ENCODE assay signal across 9 mouse cellular contexts in the genomic region with DNA sequence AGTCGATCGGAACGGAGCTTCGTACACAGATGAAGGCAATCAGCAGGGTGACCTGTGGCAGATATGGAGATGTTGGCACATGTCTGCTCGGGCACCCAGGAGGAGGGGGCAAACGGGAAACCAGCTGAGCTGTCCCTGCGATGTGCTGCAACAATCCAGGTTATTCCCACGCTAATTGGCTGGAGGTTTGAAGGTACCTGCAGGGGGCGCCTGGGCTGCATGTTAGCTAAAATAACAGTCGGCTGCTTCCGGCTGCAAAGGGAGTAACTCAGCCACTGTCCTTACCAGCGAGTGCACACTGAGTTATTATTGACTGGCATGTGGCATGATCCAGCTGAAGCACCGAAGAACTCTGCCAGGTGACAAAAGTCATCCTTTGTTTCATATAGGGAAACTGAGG. TPM values are rescaled to one million over a fixed set of nuclear protein-coding genes. Genes with fewer than 3 reads are reported as not detected.
DNase-seq lines count a peak whose midpoint lies in the region; ATAC-seq and TF ChIP-seq lines count a peak whose summit lies in the region.
"Had no signal": no experiment of that assay in that cellular context is flagged by ENCODE, and none has a peak within 500 bp of the region (broad histone marks: within the 10 kb centered on the region; RNA-seq: fewer than 3 reads in every experiment).

No protein-coding gene starts in this region.

- TF ChIP-seq EP300 in ES-Bruce4 (IDR thresholded peaks at IDR 0.05; ENCODE audit: insufficient read depth, low read depth, low read length) = no peak

- no peaks in the 10 kb centered on the region for H3K27me3 ChIP-seq in hindbrain, embryonic 10.5 days (ENCODE audit: insufficient read depth, poor library complexity, severe bottlenecking)
- 0 out of 2 replicates have a peak, but pooled peaks cover 3% of the 10 kb centered on the region for H3K27me3 ChIP-seq in hindbrain, embryonic 13.5 days
- H3K27me3 ChIP-seq in ES-Bruce4 (ENCODE audit: control insufficient read depth, insufficient read depth, low read length, poor library complexity, severe bottlenecking) = no peaks in the 10 kb centered on the region
- H3K27me3 ChIP-seq in hindbrain, postnatal 0 days (ENCODE audit: insufficient read depth, low read length) = no peaks in the 10 kb centered on the region
- no peaks in the 10 kb centered on the region for H3K27me3 ChIP-seq in small intestine, adult 2 months (ENCODE audit: control insufficient read depth, insufficient read depth, low read length)
- H3K27me3 ChIP-seq: limb, embryonic 15.5 days had no signal

- peak; percentile 54 for DNase-seq in hindbrain, embryonic 10.5 days (ENCODE audit: low spot score)
- DNase-seq in 416B (ENCODE audit: low read depth) = peak; percentile 58
- peak; percentile 75 for DNase-seq in hindbrain, postnatal 0 days (ENCODE audit: low spot score)
- DNase-seq in right cerebral cortex, postnatal 10 days (ENCODE audit: low spot score in 2 of 2) = no peak
- no peak for DNase-seq in right cerebral cortex, adult 18-20 months

- 67% methylated on average over 13 of the region's 13 CpGs for WGBS in hindbrain, embryonic 10.5 days
- WGBS in hindbrain, embryonic 13.5 days = 64% methylated on average over 13 of the region's 13 CpGs
- WGBS in hindbrain, postnatal 0 days = 53% methylated on average over 13 of the region's 13 CpGs
- 69% methylated on average over 13 of the region's 13 CpGs for WGBS in small intestine, adult 2 months

- TF ChIP-seq POLR2A in ES-Bruce4 (IDR thresholded peaks at IDR 0.05; ENCODE audit: insufficient read depth, low read length) = no peak
- no peak for TF ChIP-seq POLR2A in small intestine, adult 2 months (IDR thresholded peaks at IDR 0.05; ENCODE audit: low read depth, low read length)

- H3K9ac ChIP-seq in hindbrain, embryonic 13.5 days = no peak overlapping the region
- H3K9ac ChIP-seq in ES-Bruce4 (ENCODE audit: low read depth, poor library complexity, severe bottlenecking) = no peak overlapping the region
- no peak overlapping the region for H3K9ac ChIP-seq in hindbrain, postnatal 0 days (replicated peaks; ENCODE audit: low read length)
- H3K9ac ChIP-seq: limb, embryonic 15.5 days had no signal

- TF ChIP-seq CTCF in ES-Bruce4 (IDR thresholded peaks at IDR 0.05; ENCODE audit: low read depth, low read length) = peak; percentile 77
- TF ChIP-seq CTCF in hindbrain, postnatal 0 days (IDR thresholded peaks at IDR 0.05; ENCODE audit: low read depth) = peak; percentile 70
- peak; percentile 50; the same call in 1 of the 2 replicates for TF ChIP-seq CTCF in small intestine, adult 2 months (IDR thresholded peaks at IDR 0.05; ENCODE audit: extremely low read depth, insufficient read length, insufficient replicate concordance, low read depth, low read length)

- H3K4me2 ChIP-seq in hindbrain, embryonic 13.5 days = no peak overlapping the region
- H3K4me2 ChIP-seq in hindbrain, postnatal 0 days (ENCODE audit: low read depth, low read length) = no peak overlapping the region
- H3K4me2 ChIP-seq: limb, embryonic 15.5 days had no signal

- peaks cover 61% of the 10 kb centered on the region for H3K36me3 ChIP-seq in hindbrain, embryonic 10.5 days
- no peaks in the 10 kb centered on the region for H3K36me3 ChIP-seq in hindbrain, embryonic 13.5 days
- peaks cover 11% of the 10 kb centered on the region; the same call in 1 of the 2 replicates for H3K36me3 ChIP-seq in ES-Bruce4 (ENCODE audit: control insufficient read depth, insufficient read depth, low read length, poor library complexity, severe bottlenecking)
- H3K36me3 ChIP-seq in hindbrain, postnatal 0 days (ENCODE audit: insufficient read depth, low read length) = no peaks in the 10 kb centered on the region
- peaks cover 1% of the 10 kb centered on the region; the same call in 1 of the 2 replicates for H3K36me3 ChIP-seq in small intestine, adult 2 months (ENCODE audit: control insufficient read depth, insufficient read depth, low read length)

- H3K4me3 ChIP-seq in hindbrain, embryonic 10.5 days = no peak overlapping the region
- no peak overlapping the region for H3K4me3 ChIP-seq in hindbrain, embryonic 13.5 days
- no peak overlapping the region for H3K4me3 ChIP-seq in ES-Bruce4 (ENCODE audit: low read depth, low read length)
- no peak overlapping the region for H3K4me3 ChIP-seq in hindbrain, postnatal 0 days (ENCODE audit: low read length)
- no peak overlapping the region for H3K4me3 ChIP-seq in small intestine, adult 2 months (ENCODE audit: low read depth, low read length)
- H3K4me3 ChIP-seq: limb, embryonic 15.5 days had no signal

- H3K27ac ChIP-seq in hindbrain, embryonic 10.5 days = no peak overlapping the region
- H3K27ac ChIP-seq in hindbrain, embryonic 13.5 days = no peak overlapping the region
- H3K27ac ChIP-seq in ES-Bruce4 (ENCODE audit: insufficient read depth, low read length) = no peak overlapping the region
- H3K27ac ChIP-seq in hindbrain, postnatal 0 days = no peak overlapping the region
- H3K27ac ChIP-seq in small intestine, adult 2 months (ENCODE audit: insufficient read depth, low read depth, low read length) = no peak overlapping the region
- H3K27ac ChIP-seq: limb, embryonic 15.5 days had no signal

- no peak for ATAC-seq in hindbrain, embryonic 13.5 days (ENCODE audit: low FRiP score)
- ATAC-seq in hindbrain, postnatal 0 days = no peak

- peaks cover 18% of the 10 kb centered on the region for H3K4me1 ChIP-seq in hindbrain, embryonic 10.5 days (replicated peaks)
- peaks cover 19% of the 10 kb centered on the region for H3K4me1 ChIP-seq in hindbrain, embryonic 13.5 days (replicated peaks)
- H3K4me1 ChIP-seq in ES-Bruce4 (ENCODE audit: control insufficient read depth, insufficient read depth, low read length) = peaks cover 3% of the 10 kb centered on the region
- no peaks in the 10 kb centered on the region for H3K4me1 ChIP-seq in hindbrain, postnatal 0 days (ENCODE audit: insufficient read depth, low read length)
- peaks cover 5% of the 10 kb centered on the region for H3K4me1 ChIP-seq in small intestine, adult 2 months (ENCODE audit: control insufficient read depth, insufficient read depth, insufficient read length, low read length)

- no peaks in the 10 kb centered on the region for H3K9me3 ChIP-seq in hindbrain, embryonic 10.5 days
- H3K9me3 ChIP-seq in hindbrain, embryonic 13.5 days = peaks cover 4% of the 10 kb centered on the region; the same call in 1 of the 2 replicates
- no peaks in the 10 kb centered on the region for H3K9me3 ChIP-seq in ES-Bruce4 (replicated peaks; ENCODE audit: control insufficient read depth, insufficient read depth, low read length, poor library complexity, severe bottlenecking)
- H3K9me3 ChIP-seq in hindbrain, postnatal 0 days (ENCODE audit: low read length) = no peaks in the 10 kb centered on the region
- H3K9me3 ChIP-seq: limb, embryonic 15.5 days had no signal

RNA-seq across cellular contexts. Expression of a gene that starts 18.3 kb away (rescaled TPM):
- 96.0 and 108 TPM in 2 replicates for polyA plus RNA-seq in hindbrain, embryonic 10.5 days (2016; fragmentation: Nextera tagmentation; extraction: Ambion mirVana)
- polyA plus RNA-seq in hindbrain, embryonic 13.5 days (2015; fragmentation: Nextera tagmentation; extraction: Ambion mirVana) = 18.3 and 19.1 TPM in 2 replicates
- polyA plus RNA-seq in ES-Bruce4 (2011; ENCODE audit: insufficient read depth, insufficient read length, low read depth, missing spikeins) = 60.6 and 63.7 TPM in 2 replicates
- 14.3 and 21.1 TPM in 2 replicates for total RNA-seq in hindbrain, postnatal 0 days (2014; rRNA removed)
- polyA plus RNA-seq in hindbrain, postnatal 0 days (2015; fragmentation: Nextera tagmentation; extraction: Ambion mirVana) = 10.2 and 11.8 TPM in 2 replicates
- polyA plus RNA-seq in small intestine, adult 2 months (2012; rRNA removed) = 70.4 and 97.3 TPM in 2 replicates

RNA-seq across cellular contexts. Expression of a gene that starts 32.4 kb away (rescaled TPM):
- polyA plus RNA-seq in hindbrain, embryonic 10.5 days (2016; fragmentation: Nextera tagmentation; extraction: Ambion mirVana) = 23.8 and 30.0 TPM in 2 replicates
- polyA plus RNA-seq in hindbrain, embryonic 13.5 days (2015; fragmentation: Nextera tagmentation; extraction: Ambion mirVana) = 20.5 and 21.8 TPM in 2 replicates
- 47.4 and 49.3 TPM in 2 replicates for polyA plus RNA-seq in ES-Bruce4 (2011; ENCODE audit: insufficient read depth, insufficient read length, low read depth, missing spikeins)
- total RNA-seq in hindbrain, postnatal 0 days (2014; rRNA removed) = 15.2 and 17.9 TPM in 2 replicates
- 23.9 and 24.8 TPM in 2 replicates for polyA plus RNA-seq in hindbrain, postnatal 0 days (2015; fragmentation: Nextera tagmentation; extraction: Ambion mirVana)
- polyA plus RNA-seq in small intestine, adult 2 months (2012; rRNA removed) = 26.6 and 46.1 TPM in 2 replicates

Comparison
In these comparisons a context has a peak if more than half of its experiments do, and no peak if none do; other contexts are left out.
1. DNase-seq: peak in hindbrain, embryonic 10.5 days (single experiment), 416B (single experiment) and hindbrain, postnatal 0 days (single experiment); none in right cerebral cortex, postnatal 10 days (0 of 2) and right cerebral cortex, adult 18-20 months (single experiment).
2. Peak in every context shown above with its lines, with median percentiles within 50 percentile points of each other: CTCF ChIP-seq.